Mouse (Mus musculus) midbrain, embryonic 15.5 days (tissue): ENCODE measurements around the gene Endov. TPM values are rescaled to one million over a fixed set of nuclear protein-coding genes. Genes with fewer than 3 reads are reported as not detected.

Experiments
- ATAC-seq: fragments of 200-750 bp; cut with Nextera tagmentation; replicated peaks from 2 replicates; pipeline ENCODE4 v1.8.0; 2017; ENCODE audit warnings: moderate TSS enrichment
- H3K27ac ChIP-seq: fragments of 300-500 bp; sonication (generic); 2 replicates; pipeline ENCODE4 v1.5.1; 2015; ENCODE audit warnings: mild to moderate bottlenecking, inconsistent platforms
- H3K27me3 ChIP-seq: fragments of 300-500 bp; sonication (generic); replicated peaks from 2 replicates; pipeline ENCODE4 v1.6.1; 2015; ENCODE audit warnings: inconsistent platforms
- H3K36me3 ChIP-seq: fragments of 300-500 bp; sonication (generic); replicated peaks from 2 replicates; pipeline ENCODE4 v1.6.1; 2015; ENCODE audit warnings: inconsistent platforms
- H3K4me1 ChIP-seq: fragments of 300-500 bp; sonication (generic); 2 replicates; pipeline ENCODE4 v1.6.1; 2015; ENCODE audit warnings: inconsistent platforms
- H3K4me2 ChIP-seq: fragments of 300-500 bp; sonication (generic); 2 replicates; pipeline ENCODE4 v1.6.1; 2015; ENCODE audit warnings: inconsistent platforms, mild to moderate bottlenecking, moderate library complexity
- H3K4me3 ChIP-seq: fragments of 300-500 bp; sonication (generic); 2 replicates; pipeline ENCODE4 v1.5.1; 2015; ENCODE audit warnings: mild to moderate bottlenecking, inconsistent platforms
- H3K9ac ChIP-seq: fragments of 300-500 bp; sonication (generic); 2 replicates; pipeline ENCODE4 v1.6.1; 2015; ENCODE audit warnings: mild to moderate bottlenecking, inconsistent platforms
- H3K9me3 ChIP-seq: fragments of 300-500 bp; sonication (generic); 2 replicates; pipeline ENCODE4 v1.6.1; 2016; ENCODE audit warnings: inconsistent platforms
- WGBS: fragments of 180-500 bp; shearing (Covaris S2); methylation state at CpG from one replicate; pipeline ENCODE4 v1.1.7; 2015; ENCODE audit warnings: mixed read lengths; 5-methylcytosine and 5-hydroxymethylcytosine counted together
- polyA plus RNA-seq: library from polyadenylated mRNA; unstranded; fragments of >200 nt; fragmentation: Nextera tagmentation; extraction: Ambion mirVana; gene quantifications from 2 replicates; pipeline ENCODE4 v1.2.1, GENCODE M21; 2015

Endov gene
- polyA plus RNA-seq, 1 experiment from 2014 or later: 22.2 TPM

- H3K4me1 ChIP-seq: peaks cover 20% of the 10 kb centered on the region
- H3K27me3 ChIP-seq: no peaks in the 10 kb centered on the region
- H3K4me2 ChIP-seq: no peak overlapping the region
- no peak for ATAC-seq
- no peaks in the 10 kb centered on the region for H3K36me3 ChIP-seq
- H3K9me3 ChIP-seq: no peaks in the 10 kb centered on the region
- H3K4me3 ChIP-seq: no peak overlapping the region
- no peak overlapping the region for H3K9ac ChIP-seq
- no peak overlapping the region for H3K27ac ChIP-seq
Observed at GRCm38 (mm10) chr11:119520713-119521063, 29.5 kb downstream of the Endov start.

GRCm38 (mm10) chr11:119521920-119522710, 31.0 kb downstream of the Endov start:
- Histone ChIP-seq H3K4me1 (peaks cover 8% of the 10 kb centered on the region; the same call in 1 of the 2 replicates), H3K9me3 (no peaks in the 10 kb centered on the region), H3K27me3 (no peaks in the 10 kb centered on the region), H3K4me2 (no peak overlapping the region), H3K27ac (no peak overlapping the region), H3K4me3 (no peak overlapping the region), H3K36me3 (no peaks in the 10 kb centered on the region), H3K9ac (no peak overlapping the region)
- WGBS: 73% methylated on average over 6 of the region's 6 CpGs
- no peak for ATAC-seq

GRCm38 (mm10) chr11:119522779-119523178, 31.6 kb downstream of the Endov start:
- no peak overlapping the region for H3K27ac ChIP-seq
- WGBS: 77% methylated on average over 8 of the region's 8 CpGs

DNA sequence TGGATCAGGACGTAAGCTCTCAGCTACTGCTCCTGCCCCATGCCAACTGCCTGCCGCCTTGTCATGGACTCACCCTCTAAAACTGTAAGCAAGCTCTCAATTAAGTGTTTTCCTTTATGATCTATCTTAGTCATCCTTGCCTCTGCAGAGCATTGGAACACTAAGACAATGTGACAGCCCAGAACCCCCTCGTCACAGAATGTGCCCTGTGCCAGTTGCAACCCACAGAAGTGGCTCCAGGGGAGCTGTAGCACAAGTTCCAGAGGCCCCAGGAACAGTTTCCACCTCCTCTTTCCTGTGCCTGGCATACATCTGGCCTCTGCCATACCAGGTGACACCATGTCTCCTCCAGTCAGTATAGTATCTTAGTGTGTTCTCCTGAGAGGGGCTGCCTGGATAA, 32.2 kb downstream of the Endov start:
- Histone ChIP-seq H3K4me1 (peaks cover 7% of the 10 kb centered on the region; the same call in 1 of the 2 replicates), H3K9me3 (no peaks in the 10 kb centered on the region), H3K36me3 (no peaks in the 10 kb centered on the region), H3K9ac (no peak overlapping the region), H3K4me3 (no peak overlapping the region), H3K27me3 (no peaks in the 10 kb centered on the region), H3K27ac (no peak overlapping the region), H3K4me2 (no peak overlapping the region)
- no peak for ATAC-seq
- WGBS: 88% methylated on average over 3 of the region's 3 CpGs

More at GRCm38 (mm10) chr11:119522779-119523178, 31.6 kb downstream of the Endov start:
- Histone ChIP-seq H3K9ac (no peak overlapping the region), H3K4me3 (no peak overlapping the region), H3K4me2 (no peak overlapping the region), H3K4me1 (peaks cover 7% of the 10 kb centered on the region; the same call in 1 of the 2 replicates), H3K36me3 (no peaks in the 10 kb centered on the region), H3K9me3 (no peaks in the 10 kb centered on the region), H3K27me3 (no peaks in the 10 kb centered on the region)
- no peak for ATAC-seq

GRCm38 (mm10) chr11:119524545-119524949, 33.4 kb downstream of the Endov start:
- Histone ChIP-seq H3K9me3 (no peaks in the 10 kb centered on the region), H3K9ac (no peak overlapping the region), H3K36me3 (no peaks in the 10 kb centered on the region), H3K4me2 (peak overlapping the region; percentile 54), H3K4me3 (peak overlapping the region; percentile 33), H3K27ac (peak overlapping the region; percentile 32), H3K27me3 (no peaks in the 10 kb centered on the region), H3K4me1 (peaks cover 7% of the 10 kb centered on the region; the same call in 1 of the 2 replicates)
- peak; percentile 94 for ATAC-seq
- under 1% methylated on average over 33 of the region's 33 CpGs for WGBS

GRCm38 (mm10) chr11:119526068-119526966, 35.2 kb downstream of the Endov start:
- no peaks in the 10 kb centered on the region for H3K36me3 ChIP-seq
- H3K27me3 ChIP-seq: no peaks in the 10 kb centered on the region
- peaks cover 7% of the 10 kb centered on the region; the same call in 1 of the 2 replicates for H3K4me1 ChIP-seq
- no peak for ATAC-seq
- no peak overlapping the region for H3K4me3 ChIP-seq
- WGBS: 84% methylated on average over 14 of the region's 14 CpGs
- no peaks in the 10 kb centered on the region for H3K9me3 ChIP-seq
- H3K27ac ChIP-seq: no peak overlapping the region
- H3K9ac ChIP-seq: no peak overlapping the region
- H3K4me2 ChIP-seq: no peak overlapping the region

DNA sequence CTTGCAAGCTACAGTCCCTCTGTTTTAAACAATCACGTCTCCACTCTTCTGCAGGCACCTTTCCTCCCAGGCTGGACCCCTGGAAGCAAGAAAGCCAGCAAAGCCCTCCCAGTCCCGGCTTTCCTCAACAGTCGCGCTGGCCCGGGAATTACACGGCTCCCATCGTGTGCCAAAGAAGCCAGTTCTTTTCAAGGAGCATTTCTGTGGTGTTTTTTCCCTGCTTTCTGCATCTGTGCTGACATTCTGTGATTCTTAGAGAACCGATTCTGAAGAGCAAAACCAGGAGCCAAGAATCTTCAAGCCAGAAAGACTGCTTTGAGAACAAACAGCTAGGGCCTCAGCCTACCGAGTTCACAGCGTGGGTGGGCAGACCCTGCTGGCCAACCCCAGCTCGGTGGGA, 37.8 kb downstream of the Endov start:
- H3K4me3 ChIP-seq: no peak overlapping the region
- no peaks in the 10 kb centered on the region for H3K36me3 ChIP-seq
- no peak overlapping the region for H3K9ac ChIP-seq
- no peak overlapping the region for H3K27ac ChIP-seq
- H3K9me3 ChIP-seq: no peaks in the 10 kb centered on the region
- ATAC-seq: no peak
- no peak overlapping the region for H3K4me2 ChIP-seq
- 62% methylated on average over 11 of the region's 11 CpGs for WGBS
- H3K27me3 ChIP-seq: no peaks in the 10 kb centered on the region
- H3K4me1 ChIP-seq: peaks cover 5% of the 10 kb centered on the region; the same call in 1 of the 2 replicates

DNA sequence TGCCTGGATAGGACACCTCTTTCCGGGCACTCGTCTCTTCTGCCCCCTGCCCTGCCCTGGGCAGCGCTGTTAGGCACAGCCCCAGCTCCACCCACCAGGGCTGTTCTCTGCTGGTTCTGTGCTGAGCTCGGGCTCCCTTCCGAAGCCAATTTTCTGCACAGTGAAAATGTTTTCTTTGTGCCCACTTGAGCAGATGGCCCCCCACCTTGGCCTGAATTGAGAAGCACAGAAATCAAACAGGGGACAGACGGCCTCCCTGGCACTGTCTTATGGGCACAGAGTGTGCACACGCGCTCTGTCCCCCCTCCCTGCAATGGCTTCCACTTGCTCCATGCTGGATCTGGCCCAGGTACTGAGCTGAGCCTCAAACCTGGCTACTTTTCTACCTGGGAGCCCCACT, 41.3 kb downstream of the Endov start:
- 51% methylated on average over 8 of the region's 8 CpGs for WGBS
- H3K4me1 ChIP-seq: no peaks in the 10 kb centered on the region
- H3K9me3 ChIP-seq: no peaks in the 10 kb centered on the region
- H3K4me3 ChIP-seq: no peak overlapping the region
- no peak overlapping the region for H3K27ac ChIP-seq
- H3K27me3 ChIP-seq: no peaks in the 10 kb centered on the region
- no peaks in the 10 kb centered on the region for H3K36me3 ChIP-seq
- H3K9ac ChIP-seq: no peak overlapping the region
- no peak overlapping the region for H3K4me2 ChIP-seq
- no peak for ATAC-seq

DNA sequence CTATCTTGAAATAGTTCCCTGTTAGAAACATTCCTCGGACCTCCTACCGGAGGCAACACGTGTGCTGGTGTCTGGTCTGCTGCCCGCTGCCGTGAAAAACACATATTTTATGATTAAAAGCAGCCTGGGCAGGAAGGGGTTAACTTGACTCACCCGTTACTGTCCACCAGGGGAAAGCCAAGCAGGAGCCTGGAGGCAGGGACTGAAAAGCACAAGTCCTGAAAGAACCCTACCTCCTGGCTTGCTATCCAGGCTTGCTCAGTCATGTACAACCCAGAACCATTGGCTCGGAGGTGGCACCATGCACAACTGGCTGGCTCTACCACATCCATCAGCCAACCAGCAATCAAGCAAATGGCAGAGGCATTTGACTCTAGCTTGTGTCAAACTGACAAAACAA, 42.6 kb downstream of the Endov start:
- Histone ChIP-seq H3K36me3 (no peaks in the 10 kb centered on the region), H3K4me3 (no peak overlapping the region), H3K9ac (no peak overlapping the region), H3K4me1 (no peaks in the 10 kb centered on the region), H3K27ac (no peak overlapping the region), H3K4me2 (no peak overlapping the region), H3K9me3 (no peaks in the 10 kb centered on the region), H3K27me3 (no peaks in the 10 kb centered on the region)
- ATAC-seq: no peak
- WGBS: 66% methylated on average over 7 of the region's 7 CpGs

DNA sequence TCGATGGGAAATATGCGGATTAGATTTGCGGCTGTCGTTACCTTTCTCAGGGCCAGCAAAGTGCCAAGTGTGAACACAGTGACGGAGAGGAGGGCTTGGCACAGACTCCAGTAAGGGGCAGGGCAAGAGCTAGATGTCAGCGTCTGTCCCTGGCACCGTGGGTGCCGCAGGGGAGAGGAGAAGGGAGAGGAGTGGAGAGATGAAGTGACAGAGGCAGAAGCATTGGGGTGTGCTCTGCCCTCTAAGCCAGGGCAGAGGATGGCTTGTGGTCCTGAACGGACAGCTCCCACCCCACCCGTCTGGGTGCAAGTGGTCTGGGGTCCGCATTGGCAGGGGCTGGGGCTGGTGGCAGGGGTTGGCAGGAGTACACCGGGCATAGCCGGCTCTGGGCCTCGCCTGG, 48.8 kb downstream of the Endov start:
- no peak overlapping the region for H3K27ac ChIP-seq
- H3K9ac ChIP-seq: no peak overlapping the region
- peaks cover 9% of the 10 kb centered on the region for H3K27me3 ChIP-seq
- ATAC-seq: no peak
- H3K4me2 ChIP-seq: no peak overlapping the region
- WGBS: 33% methylated on average over 14 of the region's 14 CpGs
- no peaks in the 10 kb centered on the region for H3K9me3 ChIP-seq
- H3K4me1 ChIP-seq: peaks cover 14% of the 10 kb centered on the region
- H3K36me3 ChIP-seq: no peaks in the 10 kb centered on the region
- no peak overlapping the region for H3K4me3 ChIP-seq

DNA sequence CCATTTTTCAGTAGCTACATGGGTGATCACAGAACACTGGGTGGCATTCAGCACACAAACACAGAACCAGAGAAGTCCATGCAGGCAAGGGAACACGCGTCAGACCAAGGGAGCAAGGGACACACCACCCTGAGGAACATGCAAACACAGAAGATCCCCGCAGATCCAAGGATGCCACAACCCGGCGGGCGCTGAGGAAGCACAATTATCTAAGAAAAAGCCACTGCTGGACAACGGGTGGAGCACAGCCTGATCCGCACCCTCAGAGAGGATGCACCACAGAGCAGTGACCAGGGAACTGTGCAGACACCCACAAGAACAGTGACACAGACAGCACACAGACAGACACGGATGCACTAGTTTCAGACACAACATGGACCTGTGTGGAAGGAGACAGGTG, 49.4 kb downstream of the Endov start:
- WGBS: 74% methylated on average over 9 of the region's 9 CpGs
- Histone ChIP-seq H3K36me3 (no peaks in the 10 kb centered on the region), H3K4me1 (peaks cover 20% of the 10 kb centered on the region), H3K9ac (no peak overlapping the region), H3K27me3 (peaks cover 15% of the 10 kb centered on the region), H3K4me3 (no peak overlapping the region), H3K4me2 (no peak overlapping the region), H3K9me3 (no peaks in the 10 kb centered on the region), H3K27ac (no peak overlapping the region)
- ATAC-seq: no peak

GRCm38 (mm10) chr11:119541082-119541481, 49.9 kb downstream of the Endov start:
- H3K27me3 ChIP-seq: peaks cover 16% of the 10 kb centered on the region
- WGBS: 80% methylated on average over 9 of the region's 9 CpGs
- H3K36me3 ChIP-seq: no peaks in the 10 kb centered on the region
- no peak overlapping the region for H3K9ac ChIP-seq
- no peaks in the 10 kb centered on the region for H3K9me3 ChIP-seq
- ATAC-seq: no peak
- H3K27ac ChIP-seq: no peak overlapping the region
- no peak overlapping the region for H3K4me2 ChIP-seq
- no peak overlapping the region for H3K4me3 ChIP-seq
- peaks cover 25% of the 10 kb centered on the region for H3K4me1 ChIP-seq
